ENCODE assay signal across 11 mouse cellular contexts in genomic region chr10:67197829-67198228, GRCm38 (mm10).
"Had no signal": no experiment of that assay in that cellular context is flagged by ENCODE, and none has a peak within 500 bp of the region (broad histone marks: within the 10 kb centered on the region; RNA-seq: fewer than 3 reads in every experiment).

No protein-coding gene starts in this region.

- H3K4me1 ChIP-seq: midbrain, embryonic 10.5 days had no signal

- ATAC-seq: lung, postnatal 0 days; midbrain, embryonic 15.5 days had no signal

- H3K36me3 ChIP-seq: midbrain, embryonic 15.5 days; neural tube, embryonic 13.5 days had no signal

- H3K27me3 ChIP-seq: limb, embryonic 13.5 days; midbrain, embryonic 15.5 days; neural tube, embryonic 13.5 days had no signal

- H3K4me3 ChIP-seq: limb, embryonic 13.5 days; midbrain, embryonic 10.5 days; midbrain, embryonic 15.5 days; neural tube, embryonic 13.5 days had no signal

- DNase-seq: kidney, postnatal 10 days; lung, adult 18-20 months; lung, postnatal 4 days; retina, postnatal 1 day; thymus, postnatal 36 days had no signal

- H3K9ac ChIP-seq: limb, embryonic 13.5 days; liver, embryonic 14.5 days; midbrain, embryonic 15.5 days; neural tube, embryonic 13.5 days had no signal

- H3K27ac ChIP-seq: limb, embryonic 13.5 days; liver, embryonic 14.5 days; midbrain, embryonic 10.5 days; midbrain, embryonic 15.5 days; neural tube, embryonic 13.5 days had no signal

- H3K4me2 ChIP-seq: limb, embryonic 13.5 days; midbrain, embryonic 15.5 days; neural tube, embryonic 13.5 days had no signal

- H3K9me3 ChIP-seq: limb, embryonic 13.5 days; midbrain, embryonic 10.5 days; midbrain, embryonic 15.5 days; neural tube, embryonic 13.5 days had no signal
